Mouse (Mus musculus) ES-E14 (cell line): Measurements from ENCODE around the gene Npr2.

Experiments used
- CHD2 ChIP-seq: IDR thresholded peaks from 2 replicates; pipeline ENCODE4 v1.6.1; 2014; ENCODE audit warnings: mild to moderate bottlenecking, low read depth, low read length, inconsistent platforms
- HCFC1 ChIP-seq: IDR thresholded peaks from 2 replicates; pipeline ENCODE4 v1.6.1; 2012; ENCODE audit warnings: low read length, inconsistent platforms, borderline replicate concordance; ENCODE audit not compliant: insufficient read depth
- ZC3H11A ChIP-seq: IDR thresholded peaks from 2 replicates; pipeline ENCODE4 v1.6.1; 2012; ENCODE audit warnings: low read depth, mild to moderate bottlenecking, inconsistent platforms, low read length, borderline replicate concordance

GRCm38 (mm10) chr4:43649783-43650182 lies 18.0 kb downstream of the Npr2 start:
- no peak for TF ChIP-seq CHD2
- TF ChIP-seq ZC3H11A = no peak
- TF ChIP-seq HCFC1 = no peak
